Mouse (Mus musculus): ENCODE measurements at regions not wholly inside any gene's neighbourhood (a gene's known extent, or its start where the extent isn't known, plus 50 kb on each side); places are given as distances from the start of the nearest gene placed in this dataset.

DNA sequence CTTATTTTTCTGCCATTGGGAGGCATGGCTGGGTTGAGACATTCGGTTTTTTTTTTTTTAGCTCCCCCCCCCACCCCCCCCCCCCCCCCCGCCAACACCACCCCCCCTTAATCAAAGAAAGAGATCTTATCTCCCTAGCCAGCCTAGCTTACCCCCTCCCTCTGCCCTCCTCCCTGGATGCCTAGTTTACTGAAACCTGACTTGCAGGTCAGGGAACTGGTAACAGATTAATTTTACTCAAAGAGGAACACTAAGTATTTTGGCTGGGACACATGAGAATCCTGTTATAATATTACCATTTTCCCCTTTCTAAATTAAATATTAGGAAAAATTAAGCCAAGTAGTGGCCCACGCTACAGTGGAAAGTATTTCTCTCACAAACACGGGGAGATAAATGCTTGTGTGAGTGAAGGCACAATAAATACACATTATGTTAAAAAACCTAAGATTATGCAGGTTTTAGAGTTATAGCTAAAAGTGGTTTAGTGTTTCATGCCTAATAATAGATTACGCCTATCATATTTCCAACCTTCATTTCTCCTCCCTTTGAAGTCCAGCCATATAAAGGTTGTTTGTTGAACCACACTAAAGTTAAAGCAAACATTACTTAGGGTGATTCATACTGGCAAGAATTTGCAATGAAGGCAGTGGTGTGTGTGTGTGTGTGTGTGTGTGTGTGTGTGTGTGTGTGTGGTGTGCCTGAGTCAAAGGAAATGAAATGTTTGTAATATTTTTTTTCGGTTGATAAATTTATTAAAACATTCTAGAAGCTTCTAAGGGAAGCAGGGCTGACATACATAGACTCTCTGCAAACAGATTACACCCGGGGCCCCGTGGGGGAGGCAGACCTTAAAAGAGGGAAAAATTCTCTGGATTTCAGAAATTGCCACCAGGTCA is 76.0 kb upstream of the Arid5b start:
- DNase-seq = peak in 1 of 2 experiments; percentile 18
- no peak for TF ChIP-seq CTCF (IDR thresholded peaks at IDR 0.05)
- no peak for TF ChIP-seq POLR2A (IDR thresholded peaks at IDR 0.05; ENCODE audit: insufficient read depth, low read depth, low read length)
- TF ChIP-seq EP300 (IDR thresholded peaks at IDR 0.05; ENCODE audit: insufficient read depth, low read depth, low read length) = no peak
- Histone ChIP-seq H3K79me2 (replicated peaks; ENCODE audit: control insufficient read depth, insufficient read depth, low read length) (no peaks in the 10 kb centered on the region), H3K4me1 (ENCODE audit: control insufficient read depth, insufficient read depth, low read length) (peaks cover 3% of the 10 kb centered on the region), H3K9ac (ENCODE audit: low read depth, low read length) (no peak overlapping the region), H3K36me3 (ENCODE audit: control insufficient read depth, insufficient read depth, low read length) (peaks cover 4% of the 10 kb centered on the region), H3K27ac (peak overlapping the region; percentile 58), H3K27me3 (ENCODE audit: control insufficient read depth, insufficient read depth, low read length) (no peaks in the 10 kb centered on the region), H3K4me3 (no peak overlapping the region)
- 42% methylated on average over 7 of the region's 8 CpGs for WGBS
- intact Hi-C loops (cut with DNase I) = loop anchor here (5.0 kb wide), 3 partner anchors 77 to 108 kb away; partner anchors contain the start of gene Arid5b

DNA sequence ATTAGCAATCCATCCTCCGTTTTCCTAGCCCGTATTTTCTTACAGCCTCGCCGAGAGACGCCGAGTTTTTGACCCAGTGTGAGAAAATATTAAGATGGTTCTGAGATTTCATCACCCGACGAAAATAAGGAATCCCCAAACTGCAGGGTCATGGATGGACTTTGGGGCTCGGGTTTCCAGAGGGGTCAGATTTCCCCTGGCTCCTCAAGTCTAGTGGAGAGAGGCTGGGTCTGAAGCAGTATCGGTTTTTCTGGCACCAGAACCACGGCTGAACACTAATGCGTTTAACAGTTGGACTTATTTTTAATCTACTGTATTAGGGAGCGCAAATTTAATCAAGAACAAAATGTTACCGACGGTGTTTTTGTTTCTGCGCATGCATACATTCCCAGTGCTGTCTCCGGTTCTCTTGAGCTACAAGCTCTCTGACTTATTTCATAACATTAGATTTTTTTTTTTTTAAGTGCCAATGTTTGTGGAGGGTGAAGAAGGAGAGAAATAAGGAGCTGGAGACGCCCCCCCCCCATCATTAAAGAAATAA is 75.2 kb upstream of the Arid5b start:
- 73% methylated on average over 18 of the region's 18 CpGs for whole genome bisulfite sequencing
- peaks cover 3% of the 10 kb centered on the region for H3K4me1 ChIP-seq (ENCODE audit: control insufficient read depth, insufficient read depth, low read length)
- no peak overlapping the region; the same call in 1 of the 2 replicates for H3K4me3 ChIP-seq
- DNase-seq = peak; percentile 25 to 26
- H3K79me2 ChIP-seq (replicated peaks; ENCODE audit: control insufficient read depth, insufficient read depth, low read length) = no peaks in the 10 kb centered on the region
- peaks cover 4% of the 10 kb centered on the region for H3K36me3 ChIP-seq (ENCODE audit: control insufficient read depth, insufficient read depth, low read length)
- intact Hi-C loops (cut with DNase I) = loop anchor here (5.0 kb wide), 3 partner anchors 76 to 109 kb away; partner anchors contain the start of gene Arid5b
- peak overlapping the region; percentile 30; the same call in 1 of the 2 replicates for H3K9ac ChIP-seq (ENCODE audit: low read depth, low read length)
- H3K27me3 ChIP-seq (ENCODE audit: control insufficient read depth, insufficient read depth, low read length) = no peaks in the 10 kb centered on the region
- TF ChIP-seq EP300 (IDR thresholded peaks at IDR 0.05; ENCODE audit: insufficient read depth, low read depth, low read length) (no peak), POLR2A (IDR thresholded peaks at IDR 0.05; ENCODE audit: insufficient read depth, low read depth, low read length) (no peak), CTCF (IDR thresholded peaks at IDR 0.05) (no peak)
- peak overlapping the region; percentile 30 for H3K27ac ChIP-seq

DNA sequence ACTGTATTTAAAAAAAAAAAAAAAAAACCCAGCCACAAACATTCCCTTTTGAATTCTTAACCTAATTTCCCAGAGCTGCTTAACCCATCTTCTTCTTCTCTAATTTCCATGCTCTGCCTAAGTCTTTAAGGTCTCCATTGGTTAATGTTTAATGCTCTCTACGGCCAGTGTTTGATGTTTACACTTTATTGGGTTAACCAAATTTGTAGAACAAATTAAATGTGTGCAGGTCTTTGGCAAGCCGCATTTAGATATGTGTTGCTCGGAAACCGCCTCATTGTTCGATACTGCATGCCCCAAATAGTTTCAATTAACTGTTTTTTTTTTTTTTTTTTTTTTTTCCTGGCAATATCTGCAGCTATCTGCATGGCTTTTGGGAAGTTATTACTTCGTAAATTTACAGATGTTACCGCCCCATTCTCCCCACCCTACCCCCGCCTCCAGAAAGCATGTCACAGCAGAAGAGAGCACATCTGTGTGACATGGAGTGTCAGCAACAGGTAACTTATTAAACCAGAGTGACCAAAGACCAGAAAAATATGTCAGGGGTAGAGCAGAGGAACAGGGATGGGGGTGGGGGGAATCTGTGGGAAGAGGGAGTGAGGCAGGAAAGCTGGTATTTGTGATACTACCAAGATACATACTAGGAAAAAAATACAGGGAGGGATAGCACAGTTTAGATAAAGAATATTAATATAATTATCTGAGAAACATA is 73.5 kb upstream of the Arid5b start:
- 74% methylated on average over 8 of the region's 8 CpGs for WGBS
- Histone ChIP-seq H3K36me3 (ENCODE audit: control insufficient read depth, insufficient read depth, low read length) (peaks cover 4% of the 10 kb centered on the region), H3K9ac (ENCODE audit: low read depth, low read length) (no peak overlapping the region), H3K27me3 (ENCODE audit: control insufficient read depth, insufficient read depth, low read length) (no peaks in the 10 kb centered on the region), H3K27ac (no peak overlapping the region), H3K4me1 (ENCODE audit: control insufficient read depth, insufficient read depth, low read length) (peaks cover 1% of the 10 kb centered on the region), H3K79me2 (replicated peaks; ENCODE audit: control insufficient read depth, insufficient read depth, low read length) (no peaks in the 10 kb centered on the region), H3K4me3 (no peak overlapping the region)
- DNase-seq = no peak
- TF ChIP-seq CTCF (IDR thresholded peaks at IDR 0.05) (no peak), POLR2A (IDR thresholded peaks at IDR 0.05; ENCODE audit: insufficient read depth, low read depth, low read length) (no peak), EP300 (IDR thresholded peaks at IDR 0.05; ENCODE audit: insufficient read depth, low read depth, low read length) (no peak)
- intact Hi-C loops (cut with DNase I) = loop anchor here (5.0 kb wide), 3 partner anchors 75 to 110 kb away; partner anchors contain the start of gene Arid5b

DNA sequence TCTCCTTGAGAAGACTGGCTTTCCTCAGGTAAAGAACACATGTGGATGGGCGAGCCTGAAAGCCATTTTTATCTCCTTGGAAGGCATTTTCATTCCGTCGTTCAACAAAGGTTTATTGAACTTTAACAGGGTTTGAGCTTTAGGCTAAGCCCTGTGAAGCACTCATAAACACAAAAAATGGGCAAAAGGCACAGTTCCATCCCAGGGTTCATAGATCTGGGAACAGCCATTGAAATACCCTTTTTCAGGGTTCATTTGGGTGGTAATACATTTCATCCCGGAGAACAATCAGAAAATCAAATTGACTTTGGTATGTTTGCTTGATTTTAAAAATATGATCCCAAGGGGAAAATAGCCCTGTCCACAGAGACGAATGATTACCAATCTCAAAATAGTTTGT is 72.9 kb upstream of the Arid5b start:
- DNase-seq = no peak
- Histone ChIP-seq H3K4me3 (no peak overlapping the region), H3K27me3 (ENCODE audit: control insufficient read depth, insufficient read depth, low read length) (no peaks in the 10 kb centered on the region), H3K79me2 (replicated peaks; ENCODE audit: control insufficient read depth, insufficient read depth, low read length) (no peaks in the 10 kb centered on the region), H3K4me1 (ENCODE audit: control insufficient read depth, insufficient read depth, low read length) (peaks cover 1% of the 10 kb centered on the region), H3K36me3 (ENCODE audit: control insufficient read depth, insufficient read depth, low read length) (peaks cover 4% of the 10 kb centered on the region), H3K27ac (no peak overlapping the region), H3K9ac (ENCODE audit: low read depth, low read length) (no peak overlapping the region)
- no peak for TF ChIP-seq POLR2A (IDR thresholded peaks at IDR 0.05; ENCODE audit: insufficient read depth, low read depth, low read length)
- no peak for TF ChIP-seq CTCF (IDR thresholded peaks at IDR 0.05)
- TF ChIP-seq EP300 (IDR thresholded peaks at IDR 0.05; ENCODE audit: insufficient read depth, low read depth, low read length) = no peak
- 79% methylated on average over 5 of the region's 5 CpGs for WGBS
- intact Hi-C loops (cut with DNase I) = loop anchor here (5.0 kb wide), 3 partner anchors 74 to 111 kb away; partner anchors contain the start of gene Arid5b

DNA sequence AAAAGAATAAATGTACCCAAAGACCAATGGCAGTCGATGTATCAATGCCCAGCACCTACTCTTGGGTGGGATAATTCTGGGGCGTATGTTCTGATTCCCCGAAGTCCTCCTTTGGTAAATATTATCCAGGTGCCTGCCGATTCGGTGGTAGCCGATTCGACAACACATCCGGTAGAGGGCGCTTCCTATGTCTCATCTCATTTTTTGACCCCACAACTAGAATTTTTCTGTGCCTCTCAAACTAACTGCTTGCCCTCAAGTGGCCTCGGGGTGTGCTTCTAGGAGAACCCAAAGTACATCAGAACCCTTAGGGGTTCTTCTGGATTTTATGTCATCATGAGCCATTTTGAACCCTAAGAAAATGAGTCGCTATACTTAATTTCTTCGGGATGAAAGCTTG is 72.3 kb upstream of the Arid5b start:
- DNase-seq = no peak
- peaks cover 4% of the 10 kb centered on the region for H3K36me3 ChIP-seq (ENCODE audit: control insufficient read depth, insufficient read depth, low read length)
- no peak overlapping the region for H3K9ac ChIP-seq (ENCODE audit: low read depth, low read length)
- WGBS = 88% methylated on average over 12 of the region's 12 CpGs
- intact Hi-C loops (cut with DNase I) = loop anchor here (5.0 kb wide), 3 partner anchors 73 to 112 kb away; partner anchors contain the start of gene Arid5b
- H3K79me2 ChIP-seq (replicated peaks; ENCODE audit: control insufficient read depth, insufficient read depth, low read length) = no peaks in the 10 kb centered on the region
- H3K4me3 ChIP-seq = no peak overlapping the region
- TF ChIP-seq POLR2A (IDR thresholded peaks at IDR 0.05; ENCODE audit: insufficient read depth, low read depth, low read length) = no peak
- TF ChIP-seq EP300 (IDR thresholded peaks at IDR 0.05; ENCODE audit: insufficient read depth, low read depth, low read length) = no peak
- TF ChIP-seq CTCF (IDR thresholded peaks at IDR 0.05) = no peak
- H3K27ac ChIP-seq = no peak overlapping the region
- H3K4me1 ChIP-seq (ENCODE audit: control insufficient read depth, insufficient read depth, low read length) = peaks cover 1% of the 10 kb centered on the region; the same call in 1 of the 2 replicates
- H3K27me3 ChIP-seq (ENCODE audit: control insufficient read depth, insufficient read depth, low read length) = no peaks in the 10 kb centered on the region
